Mouse (Mus musculus) frontal cortex, postnatal 10 days (tissue): ENCODE data around the gene Efna1.

Experiments used
- DNase-seq, 2 experiments: peaks; one replicate each; pipeline ENCODE4 v3.0.0; 2022; ENCODE audit warnings: low spot score in 2 of 2, mixed read lengths in 1 of 2

Efna1 gene

GRCm38 (mm10) chr3:89244982-89245687 is 35.8 kb downstream of the Efna1 start:
- peak; percentile 64 to 74 for DNase-seq

DNA sequence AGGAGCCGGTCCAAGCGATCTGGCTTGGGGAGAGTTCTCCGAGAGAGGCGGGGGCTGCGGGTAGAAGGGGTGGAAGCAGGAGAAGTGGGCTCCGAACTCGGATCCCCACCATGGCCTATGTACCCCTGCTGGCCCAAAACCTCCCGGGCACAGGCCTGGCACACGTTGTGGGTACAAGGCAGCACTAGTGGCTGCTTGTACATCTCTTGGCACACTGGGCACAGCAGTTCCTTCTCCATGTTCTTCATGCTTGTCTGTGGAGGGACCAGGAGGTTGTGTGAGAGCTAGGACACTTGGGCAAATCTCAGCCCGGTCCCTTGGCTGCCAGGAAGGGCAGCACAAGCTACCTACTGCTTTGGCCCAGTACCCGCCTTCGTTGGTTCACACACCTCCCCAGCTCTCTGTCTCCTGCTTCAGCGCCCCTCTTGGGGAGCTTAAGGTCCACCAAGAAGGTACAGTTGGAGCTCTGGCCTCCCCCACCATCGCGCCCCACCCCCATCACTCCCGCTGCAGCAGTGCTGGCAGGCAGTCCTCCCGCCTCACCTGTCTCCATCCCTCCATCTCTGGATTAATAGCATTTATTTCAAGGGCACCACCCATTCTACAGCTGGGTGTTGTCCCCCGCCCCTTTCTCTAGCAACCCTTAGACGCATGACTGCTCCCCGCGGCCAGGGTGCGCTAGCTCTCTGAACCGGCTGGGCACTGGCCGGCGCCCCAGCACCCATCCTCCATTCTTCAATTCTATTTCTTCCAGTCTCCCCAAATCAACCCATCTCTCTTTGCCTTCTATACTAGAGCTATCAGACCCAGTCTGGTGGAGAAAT is 36.6 kb downstream of the Efna1 start:
- no peak for DNase-seq

- peak in 1 of 2 experiments; percentile 63 for DNase-seq
Measured at GRCm38 (mm10) chr3:89243609-89244008, 37.3 kb downstream of the Efna1 start.

DNA sequence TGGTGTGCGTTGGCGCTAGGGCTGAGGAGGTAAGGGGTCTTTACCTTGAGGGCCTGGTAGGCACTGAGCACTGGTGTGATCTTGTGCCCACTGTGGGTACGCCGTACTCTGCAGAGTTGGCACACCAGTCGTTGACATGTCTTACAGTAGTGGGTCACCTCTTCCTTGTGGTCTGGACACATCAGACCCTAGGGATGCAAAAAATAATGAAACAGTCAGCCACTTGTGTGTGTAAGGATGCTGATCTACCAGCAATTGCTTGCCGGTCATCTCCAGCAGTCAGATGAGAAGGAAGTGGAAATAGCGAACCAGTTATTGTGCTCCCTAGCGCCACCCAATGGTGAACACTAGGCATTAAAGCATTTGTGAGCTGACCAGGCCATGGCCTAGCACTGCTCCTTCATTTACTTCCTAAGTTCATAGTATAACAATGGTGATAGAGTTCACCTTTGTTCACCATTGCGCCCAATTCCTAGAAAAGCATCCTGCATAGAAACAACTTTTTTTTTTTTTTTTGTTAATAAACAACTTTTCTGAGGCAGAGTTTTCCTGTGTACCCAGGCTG is 38.5 kb downstream of the Efna1 start:
- DNase-seq = no peak

DNA sequence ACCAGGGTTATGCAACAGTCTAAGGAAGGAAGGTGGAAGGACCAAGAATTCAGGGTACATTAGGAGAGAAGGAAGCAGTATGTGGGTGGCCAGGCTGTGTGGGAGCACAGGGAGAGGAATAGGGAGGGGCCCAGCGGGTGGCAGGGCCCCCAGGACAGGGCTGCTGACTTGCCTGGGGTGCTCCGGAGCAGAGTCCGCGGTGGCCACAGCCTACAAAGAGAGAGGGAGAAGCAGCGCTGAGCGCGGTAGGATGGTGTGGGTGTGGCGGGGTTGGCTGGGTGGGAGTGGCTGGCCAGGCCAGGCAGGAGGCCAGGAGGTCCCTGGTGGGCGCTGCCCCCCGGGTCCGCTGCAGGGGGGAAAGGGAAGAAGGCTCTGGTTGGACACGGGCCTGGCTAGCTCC is 42.4 kb downstream of the Efna1 start:
- no peak for DNase-seq

GRCm38 (mm10) chr3:89237682-89238081 is 43.3 kb downstream of the Efna1 start:
- no peak for DNase-seq

DNA sequence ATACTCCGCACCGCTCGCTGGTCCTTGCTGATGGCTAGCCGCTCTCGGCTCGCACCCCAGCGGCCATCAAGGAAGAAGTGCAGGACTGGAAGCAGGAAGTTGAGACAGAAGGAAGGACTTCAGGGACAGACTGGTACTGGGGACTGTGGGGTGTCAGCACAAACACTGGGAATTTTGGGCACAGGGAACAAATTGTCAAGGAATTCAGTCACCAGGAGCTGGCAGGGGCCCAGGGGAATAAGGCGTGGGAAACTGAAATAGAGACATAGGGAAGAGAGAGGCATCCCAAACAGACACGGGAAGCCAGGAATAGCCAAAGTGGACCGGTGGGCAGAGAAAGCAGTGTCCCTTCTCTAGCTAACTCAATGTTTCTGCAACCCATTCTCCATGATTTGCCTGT is 44.4 kb downstream of the Efna1 start:
- DNase-seq = no peak

- no peak for DNase-seq
Measured at GRCm38 (mm10) chr3:89233562-89234110, 47.3 kb downstream of the Efna1 start.

GRCm38 (mm10) chr3:89232614-89233013 is 48.3 kb downstream of the Efna1 start:
- no peak for DNase-seq

GRCm38 (mm10) chr3:89231772-89232275 is 49.1 kb downstream of the Efna1 start:
- DNase-seq = no peak

DNA sequence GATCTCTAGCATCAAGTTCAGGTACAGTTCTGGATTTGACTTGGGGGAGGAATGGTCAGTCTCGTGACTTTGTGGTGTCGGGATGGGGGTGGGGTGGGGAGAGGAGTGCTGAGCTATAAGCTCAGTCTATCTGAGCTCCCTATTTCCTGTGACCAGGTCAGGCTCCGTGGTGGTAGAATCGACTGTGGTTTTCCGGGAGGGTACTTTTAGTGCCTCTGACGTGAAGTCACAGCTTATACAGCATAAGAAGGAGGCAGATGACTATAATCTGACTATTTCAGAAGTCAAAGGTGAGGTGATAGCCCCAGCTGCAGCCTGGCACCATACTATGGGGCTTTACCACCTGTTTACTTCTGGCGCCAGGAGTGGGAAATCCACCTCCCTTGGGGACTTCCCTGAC is 49.6 kb downstream of the Efna1 start:
- no peak for DNase-seq

- DNase-seq = no peak
Measured at GRCm38 (mm10) chr3:89230561-89230960, 50.4 kb downstream of the Efna1 start.

GRCm38 (mm10) chr3:89229276-89229675 is 51.7 kb downstream of the Efna1 start:
- DNase-seq = no peak

DNA sequence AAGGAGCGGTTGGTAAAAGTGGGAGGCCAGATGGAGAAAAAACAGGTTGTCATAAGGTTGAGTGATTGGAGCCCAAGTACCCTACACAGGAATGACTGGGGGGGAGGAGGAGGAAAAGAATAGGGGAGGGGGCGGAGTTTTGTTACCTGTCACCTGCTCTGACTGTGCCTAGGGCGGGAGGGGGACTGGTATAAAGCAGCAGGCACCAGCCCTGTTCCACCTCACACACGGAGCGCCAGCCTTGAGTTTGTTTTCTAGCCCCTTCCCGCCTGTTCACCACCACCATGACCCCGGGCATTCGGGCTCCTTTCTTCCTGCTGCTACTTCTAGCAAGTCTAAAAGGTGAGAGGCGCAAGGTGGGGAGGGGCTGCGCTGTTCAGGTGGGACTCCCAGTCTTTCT is 52.1 kb downstream of the Efna1 start, which contains the start of gene Muc1:
Gene Muc1 (plus strand): TSS at position 222 of the 400 bp plus-strand sequence.
- no peak for DNase-seq

DNA sequence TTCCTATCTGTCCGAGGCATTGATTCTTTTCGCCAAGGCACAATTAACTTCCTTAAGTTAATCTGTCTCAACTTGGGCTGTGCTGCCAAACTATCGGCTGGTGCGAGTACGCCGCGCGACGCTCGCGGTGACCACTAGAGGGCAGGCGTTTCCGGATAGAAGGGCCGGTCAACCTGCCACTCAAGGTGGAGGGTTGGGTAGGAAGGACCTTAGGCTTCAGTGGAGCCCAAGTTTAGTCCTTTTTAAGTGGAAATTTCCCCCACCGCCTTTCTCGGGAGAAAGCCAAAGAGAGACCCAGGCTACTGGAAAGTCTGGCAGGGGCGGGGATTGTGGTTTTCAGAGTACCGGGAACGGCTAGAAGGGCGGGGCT is 52.8 kb downstream of the Efna1 start:
- peak; percentile 59 to 72 for DNase-seq

GRCm38 (mm10) chr3:89227307-89228179 is 53.4 kb downstream of the Efna1 start:
- peak; percentile 89 to 90 for DNase-seq

DNA sequence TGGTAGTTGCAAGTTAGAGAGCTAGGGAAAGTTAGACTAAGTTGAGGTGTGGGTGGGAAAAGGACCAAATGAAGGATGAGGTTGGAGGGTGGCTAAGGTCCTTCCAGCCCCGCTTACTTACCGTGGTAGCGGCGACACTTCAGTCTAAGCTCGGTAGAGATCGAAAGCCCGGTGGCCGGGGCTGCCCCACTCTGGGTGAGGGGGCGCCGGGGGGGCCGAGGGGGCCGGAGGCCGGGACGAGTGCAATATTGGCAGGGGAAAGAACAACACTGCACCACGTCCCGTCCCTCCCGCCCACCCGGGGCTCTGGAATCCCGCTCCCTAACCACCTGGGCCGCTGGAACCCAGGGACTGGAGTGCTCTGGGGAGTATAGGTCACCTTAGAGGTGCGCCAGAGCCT is 54.0 kb downstream of the Efna1 start, which contains the start of gene Mtx1:
Gene Mtx1 (minus strand): TSS at position 189 of the 400 bp plus-strand sequence.
- no peak for DNase-seq

GRCm38 (mm10) chr3:89226361-89226760 is 54.6 kb downstream of the Efna1 start:
- DNase-seq = no peak

DNA sequence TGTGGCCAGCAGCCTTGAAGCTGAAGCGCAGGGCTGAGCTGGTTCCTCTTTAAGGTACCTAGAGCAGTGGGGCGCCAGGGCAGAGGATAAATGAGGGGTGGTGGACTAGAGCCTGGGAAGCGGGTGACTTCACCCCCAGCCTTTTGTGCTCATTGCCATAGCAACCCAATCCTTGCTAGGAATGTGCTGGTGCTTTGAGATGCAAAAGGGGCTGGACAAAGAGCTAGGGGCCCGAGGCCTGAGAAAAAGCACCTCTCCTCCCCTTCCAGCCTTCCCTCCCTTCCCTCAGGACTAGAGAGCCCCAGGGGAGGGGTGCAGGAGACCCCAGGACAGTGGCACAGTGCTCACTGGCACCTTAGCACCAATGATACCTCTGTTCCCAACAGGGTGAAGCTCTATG is 55.0 kb downstream of the Efna1 start:
- peak in 1 of 2 experiments; percentile 48 for DNase-seq

GRCm38 (mm10) chr3:89225321-89225815 is 55.6 kb downstream of the Efna1 start:
- no peak for DNase-seq

DNA sequence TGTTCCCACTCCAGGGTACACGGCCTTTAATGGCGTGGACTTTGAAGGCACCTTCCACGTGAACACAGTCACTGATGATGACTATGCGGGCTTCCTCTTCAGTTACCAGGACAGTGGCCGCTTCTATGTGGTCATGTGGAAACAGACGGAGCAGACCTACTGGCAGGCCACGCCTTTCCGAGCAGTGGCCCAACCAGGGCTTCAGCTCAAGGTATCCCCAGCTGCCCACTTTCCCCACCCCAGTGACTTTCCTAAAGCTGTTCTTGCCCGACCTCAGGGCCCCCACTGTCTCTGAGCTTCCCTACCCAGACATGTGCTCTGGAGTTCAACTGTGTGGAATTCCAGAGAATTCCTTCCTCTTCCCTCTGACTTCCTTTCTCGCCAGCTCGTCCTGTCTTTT is 56.1 kb downstream of the Efna1 start:
- no peak for DNase-seq
